Mouse (Mus musculus): ENCODE results near the gene Wdr83os.

GRCm38 (mm10) chr8:85059879-85060616 is 20.5 kb upstream of the Wdr83os start, which contains the start of gene Fbxw9:
- TF ChIP-seq POLR2AphosphoS2 (IDR thresholded peaks at IDR 0.05; ENCODE audit: insufficient read length, low read depth) = peak; percentile 67
- TF ChIP-seq E2F4 (IDR thresholded peaks at IDR 0.05; ENCODE audit: insufficient read depth) = no peak
- TF ChIP-seq USF1 (IDR thresholded peaks at IDR 0.05; ENCODE audit: low read depth) = no peak
